Mouse (Mus musculus) forebrain, embryonic 14.5 days (tissue): ENCODE measurements at regions not wholly inside any gene's neighbourhood (a gene's known extent, or its start where the extent isn't known, plus 50 kb on each side); places are given as distances from the start of the nearest gene placed in this dataset.

ENCODE experiments used
- ATAC-seq: fragments of 200-750 bp; cut with Nextera tagmentation; 2 replicates; pipeline ENCODE4 v1.8.0; 2017; ENCODE audit warnings: mild to moderate bottlenecking, moderate library complexity
- DNase-seq: peaks from one replicate; pipeline ENCODE4 v3.0.0-alpha.2; 2015; ENCODE audit warnings: low spot score
- H3K27ac ChIP-seq: fragments of 300-500 bp; sonication (generic); 2 replicates; pipeline ENCODE4 v1.5.1; 2014; ENCODE audit warnings: low read depth, mild to moderate bottlenecking, control low read depth, low read length, moderate library complexity
- H3K27me3 ChIP-seq: fragments of 300-500 bp; sonication (generic); replicated peaks from 2 replicates; pipeline ENCODE4 v1.6.1; 2014; ENCODE audit warnings: low read length, control low read depth, mixed read lengths; ENCODE audit not compliant: control insufficient read depth, insufficient read depth
- H3K36me3 ChIP-seq: fragments of 300-500 bp; sonication (generic); 2 replicates; pipeline ENCODE4 v1.6.1; 2014; ENCODE audit warnings: low read length, control low read depth; ENCODE audit not compliant: control insufficient read depth, insufficient read depth
- H3K4me1 ChIP-seq: fragments of 300-500 bp; sonication (generic); 2 replicates; pipeline ENCODE4 v1.6.1; 2014; ENCODE audit warnings: antibody characterized with exemption, low read length, control low read depth; ENCODE audit not compliant: control insufficient read depth, insufficient read depth
- H3K4me2 ChIP-seq: fragments of 300-500 bp; sonication (generic); 2 replicates; pipeline ENCODE4 v1.6.1; 2014; ENCODE audit warnings: mild to moderate bottlenecking, control low read depth, low read length
- H3K4me3 ChIP-seq: fragments of 300-500 bp; sonication (generic); 2 replicates; pipeline ENCODE4 v1.5.1; 2014; ENCODE audit warnings: low read depth, low read length, control low read depth
- H3K9ac ChIP-seq: fragments of 300-500 bp; sonication (generic); 2 replicates; pipeline ENCODE4 v1.6.1; 2014; ENCODE audit warnings: mild to moderate bottlenecking, low read length, control low read depth, moderate library complexity
- H3K9me3 ChIP-seq: fragments of 300-500 bp; sonication (generic); replicated peaks from 2 replicates; pipeline ENCODE4 v1.6.1; 2016; ENCODE audit warnings: low read length, control low read depth, mixed read lengths; ENCODE audit not compliant: control insufficient read depth
- WGBS: fragments of 180-500 bp; shearing (Covaris S2); extraction: QIAGEN DNeasy Blood & Tissue Kit; methylation state at CpG from one replicate; pipeline ENCODE4 v1.1.7; 2014; 5-methylcytosine and 5-hydroxymethylcytosine counted together

DNA sequence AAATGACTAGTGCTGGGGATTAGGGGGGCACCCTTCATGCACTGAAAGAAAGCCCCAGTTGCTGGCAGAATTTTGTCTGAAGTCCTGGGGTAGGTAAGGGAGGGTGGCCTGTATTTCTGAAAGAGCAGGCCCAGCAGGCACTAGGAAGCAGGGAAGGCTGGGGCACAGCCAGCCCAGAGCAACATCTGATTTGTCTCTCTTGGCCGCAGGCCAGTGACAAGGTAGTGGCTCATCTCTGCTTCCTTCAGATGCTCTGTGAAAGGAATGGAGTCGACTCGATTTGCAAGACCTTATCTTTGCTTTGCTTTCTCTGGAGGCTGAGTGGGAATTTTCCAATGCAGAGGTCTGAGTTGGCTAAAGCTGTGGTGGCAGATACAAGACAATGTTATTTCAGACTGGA lies 390.9 kb downstream of the Vps13c start:
- Histone ChIP-seq H3K36me3 (no peaks in the 10 kb centered on the region), H3K27me3 (no peaks in the 10 kb centered on the region), H3K27ac (no peak overlapping the region), H3K9me3 (no peaks in the 10 kb centered on the region), H3K4me1 (no peaks in the 10 kb centered on the region), H3K9ac (no peak overlapping the region), H3K4me2 (no peak overlapping the region), H3K4me3 (no peak overlapping the region)
- DNase-seq (no peak), ATAC-seq (no peak)
- 80% methylated on average over 3 of the region's 3 CpGs for WGBS

GRCm38 (mm10) chr9:68234979-68235649 lies 394.9 kb downstream of the Vps13c start:
- H3K4me1 ChIP-seq = no peaks in the 10 kb centered on the region
- H3K4me3 ChIP-seq = no peak overlapping the region
- H3K9ac ChIP-seq = no peak overlapping the region
- no peak overlapping the region for H3K27ac ChIP-seq
- DNase-seq = peak; percentile 3
- no peaks in the 10 kb centered on the region for H3K27me3 ChIP-seq
- no peaks in the 10 kb centered on the region for H3K9me3 ChIP-seq
- no peak for ATAC-seq
- no peak overlapping the region for H3K4me2 ChIP-seq
- no peaks in the 10 kb centered on the region for H3K36me3 ChIP-seq
- WGBS = 51% methylated on average over 12 of the region's 12 CpGs

GRCm38 (mm10) chr9:68239121-68239520 lies 398.9 kb downstream of the Vps13c start:
- H3K27ac ChIP-seq = no peak overlapping the region
- no peak overlapping the region for H3K4me2 ChIP-seq
- no peaks in the 10 kb centered on the region for H3K9me3 ChIP-seq
- no peak overlapping the region for H3K9ac ChIP-seq
- ATAC-seq (no peak), DNase-seq (peak; percentile 31)
- no peaks in the 10 kb centered on the region for H3K27me3 ChIP-seq
- H3K36me3 ChIP-seq = no peaks in the 10 kb centered on the region
- H3K4me1 ChIP-seq = no peaks in the 10 kb centered on the region
- H3K4me3 ChIP-seq = no peak overlapping the region

DNA sequence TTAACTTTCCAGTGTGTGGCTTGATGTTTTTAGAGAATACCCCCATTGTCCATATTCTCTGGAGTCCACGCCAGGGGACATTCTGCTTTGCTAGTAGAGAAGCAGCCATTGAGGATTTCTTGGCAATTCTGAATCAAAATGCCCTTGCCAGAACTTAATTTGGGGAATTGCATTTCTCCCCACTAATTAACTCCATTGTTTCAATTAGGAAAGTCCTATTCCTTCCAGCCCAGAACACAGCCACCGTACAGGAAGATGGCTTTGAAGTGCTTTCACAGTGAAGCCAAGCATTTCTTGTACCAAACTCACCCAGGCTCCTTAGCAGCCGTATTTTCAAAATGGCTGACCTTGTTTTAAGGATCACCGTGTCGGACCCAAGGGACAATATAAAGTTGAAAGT lies 399.4 kb downstream of the Vps13c start:
- Histone ChIP-seq H3K27ac (no peak overlapping the region), H3K9ac (no peak overlapping the region), H3K27me3 (no peaks in the 10 kb centered on the region), H3K4me2 (no peak overlapping the region), H3K36me3 (no peaks in the 10 kb centered on the region), H3K4me3 (no peak overlapping the region), H3K4me1 (no peaks in the 10 kb centered on the region), H3K9me3 (no peaks in the 10 kb centered on the region)
- 51% methylated on average over 5 of the region's 5 CpGs for WGBS
- DNase-seq = peak; percentile 77
- peak; percentile 32; the same call in 1 of the 2 replicates for ATAC-seq

GRCm38 (mm10) chr9:68250011-68250410 lies 403.6 kb upstream of the Rora start:
- no peak overlapping the region for H3K4me2 ChIP-seq
- H3K9me3 ChIP-seq = no peaks in the 10 kb centered on the region
- H3K27ac ChIP-seq = no peak overlapping the region
- no peaks in the 10 kb centered on the region for H3K27me3 ChIP-seq
- H3K36me3 ChIP-seq = no peaks in the 10 kb centered on the region
- no peak for ATAC-seq
- 87% methylated on average over 16 of the region's 16 CpGs for WGBS
- no peak overlapping the region for H3K4me3 ChIP-seq
- no peaks in the 10 kb centered on the region for H3K4me1 ChIP-seq
- DNase-seq = no peak
- H3K9ac ChIP-seq = no peak overlapping the region

DNA sequence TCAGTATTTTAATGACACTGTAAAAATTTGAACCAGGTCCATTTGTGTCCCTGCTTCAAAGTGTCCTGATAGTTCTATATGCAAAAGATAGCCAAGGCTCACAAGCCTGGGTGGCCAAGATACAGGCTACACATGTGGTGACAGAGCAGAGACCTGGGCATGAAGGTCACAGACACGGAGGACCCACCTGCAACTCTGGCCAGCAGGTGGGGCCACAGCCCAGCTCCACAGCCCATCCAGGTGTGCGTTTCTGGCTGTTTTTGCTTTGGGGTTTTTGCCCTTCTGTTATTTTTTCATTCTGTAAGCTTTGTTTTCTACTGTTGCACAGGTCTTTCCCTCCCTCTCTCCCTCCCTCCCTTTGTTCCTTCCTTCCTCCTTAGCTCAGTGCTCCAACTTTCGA lies 399.4 kb upstream of the Rora start:
- Histone ChIP-seq H3K27me3 (no peaks in the 10 kb centered on the region), H3K4me1 (no peaks in the 10 kb centered on the region), H3K4me3 (no peak overlapping the region), H3K9ac (no peak overlapping the region), H3K27ac (no peak overlapping the region), H3K36me3 (no peaks in the 10 kb centered on the region), H3K4me2 (no peak overlapping the region), H3K9me3 (no peaks in the 10 kb centered on the region)
- no peak for ATAC-seq
- no peak for DNase-seq
- 69% methylated on average over 3 of the region's 3 CpGs for WGBS

- WGBS = 67% methylated on average over 18 of the region's 18 CpGs
- H3K4me3 ChIP-seq = no peak overlapping the region
- DNase-seq (peak; percentile 24), ATAC-seq (no peak)
- H3K27me3 ChIP-seq = no peaks in the 10 kb centered on the region
- no peaks in the 10 kb centered on the region for H3K9me3 ChIP-seq
- H3K9ac ChIP-seq = no peak overlapping the region
- H3K36me3 ChIP-seq = no peaks in the 10 kb centered on the region
- H3K27ac ChIP-seq = no peak overlapping the region
- peak overlapping the region; percentile 20; the same call in 1 of the 2 replicates for H3K4me2 ChIP-seq
- peaks cover 3% of the 10 kb centered on the region; the same call in 1 of the 2 replicates for H3K4me1 ChIP-seq
Measured at GRCm38 (mm10) chr9:68268551-68268950, 385.0 kb upstream of the Rora start.

- H3K27ac ChIP-seq = no peak overlapping the region
- DNase-seq = no peak
- no peak overlapping the region for H3K4me3 ChIP-seq
- no peak overlapping the region for H3K4me2 ChIP-seq
- H3K4me1 ChIP-seq = no peaks in the 10 kb centered on the region
- 80% methylated on average over 7 of the region's 7 CpGs for WGBS
- no peaks in the 10 kb centered on the region for H3K27me3 ChIP-seq
- no peaks in the 10 kb centered on the region for H3K36me3 ChIP-seq
- H3K9ac ChIP-seq = no peak overlapping the region
- H3K9me3 ChIP-seq = no peaks in the 10 kb centered on the region
- ATAC-seq = no peak
Measured at GRCm38 (mm10) chr9:68302232-68302925, 351.2 kb upstream of the Rora start.

DNA sequence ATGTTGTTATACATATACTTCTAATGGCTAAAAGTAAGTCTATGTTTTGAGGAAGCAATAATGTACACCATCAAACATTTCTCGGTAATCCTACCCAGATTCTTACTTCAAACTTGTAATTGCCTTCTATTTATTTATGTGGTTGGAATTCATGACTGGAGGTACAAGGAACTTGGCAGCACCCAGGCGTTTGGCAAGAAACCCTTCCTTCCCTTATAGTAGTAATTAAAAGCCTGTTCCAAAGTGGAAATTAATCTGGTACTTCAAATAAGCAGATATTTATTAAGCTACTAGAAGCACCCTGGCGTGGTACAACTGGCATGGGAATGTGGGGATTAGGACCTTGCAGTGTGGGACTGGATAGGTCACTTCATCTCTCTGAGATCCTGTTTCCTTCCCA lies 322.9 kb upstream of the Rora start:
- peak; percentile 54 for DNase-seq

More for the DNA sequence above, 322.9 kb upstream of the Rora start:
- Histone ChIP-seq H3K4me2 (no peak overlapping the region), H3K9ac (no peak overlapping the region), H3K27me3 (no peaks in the 10 kb centered on the region), H3K27ac (no peak overlapping the region), H3K36me3 (no peaks in the 10 kb centered on the region), H3K4me1 (no peaks in the 10 kb centered on the region), H3K9me3 (no peaks in the 10 kb centered on the region), H3K4me3 (no peak overlapping the region)
- WGBS = 63% methylated on average over 3 of the region's 3 CpGs
- ATAC-seq = no peak
